Mouse (Mus musculus): ENCODE data around the gene Ggt6. TPM values are rescaled to one million over a fixed set of nuclear protein-coding genes. Genes with fewer than 3 reads are reported as not detected.
A peak's percentile ranks its signal among the peaks of the same experiment; 100 is the strongest.

Ggt6 gene
- total and polyA plus RNA-seq, 2 experiments from 2014 or later = not detected

DNA sequence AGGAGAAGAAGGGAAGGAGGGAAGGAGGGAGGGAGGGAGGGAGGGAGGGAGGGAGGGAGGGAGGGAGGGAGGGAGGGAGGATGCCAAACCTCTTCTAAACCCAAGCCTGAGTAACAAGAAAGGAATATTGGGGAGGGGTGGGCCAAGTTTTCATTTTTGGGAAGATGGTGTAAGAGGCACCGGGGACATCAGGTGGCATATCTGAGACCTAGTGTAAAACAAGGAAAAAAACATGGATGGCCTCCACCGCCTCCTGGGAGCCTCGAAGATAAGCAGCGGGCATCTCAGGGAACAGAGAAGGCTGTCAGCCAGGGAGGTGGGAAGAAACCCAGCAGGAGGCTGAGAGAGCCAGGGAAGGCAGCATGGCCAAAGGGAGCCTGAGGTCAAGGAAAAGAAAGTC lies 29.8 kb upstream of the Ggt6 start:
- Histone ChIP-seq H3K27me3 (ENCODE audit: insufficient read depth, low read length) (no peaks in the 10 kb centered on the region), H3K36me3 (ENCODE audit: insufficient read depth) (no peaks in the 10 kb centered on the region), H3K27ac (ENCODE audit: low read depth, low read length) (no peak overlapping the region), H3K9me3 (ENCODE audit: low read length) (no peaks in the 10 kb centered on the region), H3K4me2 (ENCODE audit: low read depth) (no peak overlapping the region), H3K4me1 (ENCODE audit: insufficient read depth) (no peaks in the 10 kb centered on the region), H3K4me3 (ENCODE audit: low read depth, low read length) (no peak overlapping the region), H3K9ac (no peak overlapping the region)
- DNase-seq = no peak
- ATAC-seq = no peak
- TF ChIP-seq CTCF (IDR thresholded peaks at IDR 0.05; ENCODE audit: low read depth) = no peak
- 61% methylated on average over 4 of the region's 4 CpGs for WGBS

DNA sequence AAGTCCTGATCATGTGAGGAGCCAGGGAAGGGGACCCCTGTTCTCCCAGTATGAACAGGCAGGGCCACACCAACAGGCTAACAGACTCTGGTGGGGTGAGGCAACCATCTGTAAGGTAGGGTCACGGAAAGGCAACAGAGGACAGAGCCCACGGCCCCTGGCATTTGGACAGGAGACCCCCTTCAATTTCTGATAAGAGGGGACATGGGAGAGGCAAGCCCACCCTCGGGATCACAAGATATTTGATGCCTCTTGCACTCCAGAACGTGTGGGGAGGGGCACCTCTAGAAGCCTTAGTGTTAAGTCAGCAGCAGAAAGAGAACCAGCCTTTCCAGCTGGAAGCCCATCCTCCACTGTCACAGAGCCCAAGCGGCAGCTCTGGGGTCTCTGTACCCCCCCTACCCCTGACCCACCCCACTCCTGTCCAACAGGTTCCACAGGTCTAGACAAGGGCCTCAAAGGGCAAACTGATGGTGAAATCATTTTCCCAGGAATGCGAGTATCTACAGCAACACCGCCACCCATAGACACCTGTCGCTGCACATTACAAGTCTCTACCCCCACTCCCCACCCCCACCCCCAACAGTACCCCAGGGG lies 29.1 kb upstream of the Ggt6 start:
- no peak for ATAC-seq
- H3K4me2 ChIP-seq (ENCODE audit: low read depth) = no peak overlapping the region
- H3K27me3 ChIP-seq (ENCODE audit: insufficient read depth, low read length) = no peaks in the 10 kb centered on the region
- H3K4me1 ChIP-seq (ENCODE audit: insufficient read depth) = no peaks in the 10 kb centered on the region
- WGBS = 60% methylated on average over 8 of the region's 8 CpGs
- H3K36me3 ChIP-seq (ENCODE audit: insufficient read depth) = no peaks in the 10 kb centered on the region
- no peaks in the 10 kb centered on the region for H3K9me3 ChIP-seq (ENCODE audit: low read length)
- no peak for DNase-seq
- no peak overlapping the region for H3K27ac ChIP-seq (ENCODE audit: low read depth, low read length)
- no peak overlapping the region for H3K9ac ChIP-seq
- no peak for TF ChIP-seq CTCF (IDR thresholded peaks at IDR 0.05; ENCODE audit: low read depth)
- no peak overlapping the region for H3K4me3 ChIP-seq (ENCODE audit: low read depth, low read length)

DNA sequence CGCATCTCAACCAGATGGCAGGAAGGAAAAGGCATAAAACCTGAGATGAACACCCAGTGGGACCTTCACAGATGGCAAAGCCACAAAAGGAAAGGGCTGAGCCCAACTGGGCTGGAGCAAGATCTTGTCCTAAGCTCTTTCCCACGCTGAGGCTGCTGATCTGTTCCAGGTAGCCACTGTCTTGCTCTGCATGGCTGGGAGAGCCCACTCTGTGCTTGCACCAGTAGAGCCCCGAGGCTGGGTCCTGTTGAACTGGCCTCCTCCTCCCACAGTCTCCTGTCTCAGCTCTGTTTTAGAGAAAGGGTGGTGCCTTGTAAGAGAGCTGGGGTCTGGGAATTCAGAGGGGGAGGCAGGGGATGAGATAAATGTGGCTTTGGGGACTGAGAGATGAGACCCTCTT lies 28.2 kb upstream of the Ggt6 start:
- H3K4me1 ChIP-seq (ENCODE audit: insufficient read depth) = no peaks in the 10 kb centered on the region
- 31% methylated on average over 3 of the region's 3 CpGs for WGBS
- no peak overlapping the region for H3K27ac ChIP-seq (ENCODE audit: low read depth, low read length)
- no peak overlapping the region for H3K4me3 ChIP-seq (ENCODE audit: low read depth, low read length)
- no peak overlapping the region for H3K9ac ChIP-seq
- no peak for DNase-seq
- H3K27me3 ChIP-seq (ENCODE audit: insufficient read depth, low read length) = no peaks in the 10 kb centered on the region
- H3K4me2 ChIP-seq (ENCODE audit: low read depth) = no peak overlapping the region
- no peak for ATAC-seq
- H3K36me3 ChIP-seq (ENCODE audit: insufficient read depth) = no peaks in the 10 kb centered on the region
- no peaks in the 10 kb centered on the region for H3K9me3 ChIP-seq (ENCODE audit: low read length)
- TF ChIP-seq CTCF (IDR thresholded peaks at IDR 0.05; ENCODE audit: low read depth) = no peak

DNA sequence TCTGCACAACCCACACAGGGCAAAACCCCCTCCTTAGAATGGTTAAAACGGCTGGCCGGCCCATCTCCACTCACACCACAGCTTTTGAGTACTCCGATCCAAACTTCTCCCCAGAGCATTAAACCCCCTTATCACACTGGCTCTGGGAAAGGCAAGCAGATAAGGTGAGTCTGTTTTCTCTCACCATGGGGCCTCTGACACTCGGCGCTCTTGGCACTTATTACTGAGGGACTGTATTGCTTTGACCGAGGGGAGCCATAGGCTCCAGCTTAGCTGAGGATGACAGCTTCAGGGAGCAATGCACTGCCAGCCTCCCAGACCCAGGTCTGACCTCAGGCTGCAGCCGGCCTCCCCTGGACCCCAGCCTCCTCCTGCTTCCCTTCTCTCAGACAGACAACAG lies 27.8 kb upstream of the Ggt6 start:
- WGBS = 25% methylated on average over 7 of the region's 7 CpGs
- Histone ChIP-seq H3K36me3 (ENCODE audit: insufficient read depth) (no peaks in the 10 kb centered on the region), H3K27ac (ENCODE audit: low read depth, low read length) (no peak overlapping the region), H3K9ac (no peak overlapping the region), H3K4me1 (ENCODE audit: insufficient read depth) (no peaks in the 10 kb centered on the region), H3K4me2 (ENCODE audit: low read depth) (no peak overlapping the region), H3K4me3 (ENCODE audit: low read depth, low read length) (no peak overlapping the region), H3K27me3 (ENCODE audit: insufficient read depth, low read length) (no peaks in the 10 kb centered on the region), H3K9me3 (ENCODE audit: low read length) (no peaks in the 10 kb centered on the region)
- TF ChIP-seq CTCF (IDR thresholded peaks at IDR 0.05; ENCODE audit: low read depth) = no peak
- ATAC-seq = no peak
- DNase-seq = no peak

DNA sequence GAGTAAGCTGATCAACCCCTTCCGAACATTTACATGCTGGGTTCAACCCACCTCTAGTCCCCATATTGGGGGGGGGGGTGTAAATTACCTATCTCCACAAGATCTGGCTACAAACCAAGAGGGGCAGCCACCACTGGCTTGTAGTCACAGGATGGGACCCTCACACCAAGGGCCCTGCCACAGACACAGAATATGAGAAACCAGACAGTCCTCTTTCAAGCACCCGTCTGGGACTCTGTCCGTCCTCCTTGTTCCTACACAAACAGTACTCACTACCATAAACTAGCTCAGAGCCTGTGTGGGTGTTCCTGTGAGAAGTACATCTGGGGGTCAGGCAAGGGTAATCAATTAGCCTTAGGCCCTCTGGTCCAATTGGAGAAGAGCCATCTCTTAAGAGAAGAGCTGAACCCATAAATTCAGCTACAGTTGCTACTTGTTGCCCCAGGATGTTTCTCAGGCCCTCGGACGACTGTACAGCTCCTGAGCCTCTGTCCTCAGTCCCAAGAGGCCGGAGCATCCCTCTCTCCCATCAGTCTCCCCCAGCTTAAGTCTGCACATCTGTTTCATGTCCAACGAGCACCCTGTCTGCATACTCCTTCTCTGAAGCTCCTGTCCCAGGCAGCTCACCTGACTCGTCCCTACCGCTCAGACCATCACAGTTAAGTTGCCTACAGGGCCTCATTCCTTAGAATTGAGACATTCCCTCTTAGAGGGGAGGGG lies 26.7 kb upstream of the Ggt6 start:
- Histone ChIP-seq H3K4me2 (ENCODE audit: low read depth) (no peak overlapping the region), H3K9ac (no peak overlapping the region), H3K4me1 (ENCODE audit: insufficient read depth) (no peaks in the 10 kb centered on the region), H3K27me3 (ENCODE audit: insufficient read depth, low read length) (no peaks in the 10 kb centered on the region), H3K27ac (ENCODE audit: low read depth, low read length) (no peak overlapping the region), H3K36me3 (ENCODE audit: insufficient read depth) (no peaks in the 10 kb centered on the region), H3K4me3 (ENCODE audit: low read depth, low read length) (no peak overlapping the region), H3K9me3 (ENCODE audit: low read length) (no peaks in the 10 kb centered on the region)
- no peak for TF ChIP-seq CTCF (IDR thresholded peaks at IDR 0.05; ENCODE audit: low read depth)
- 73% methylated on average over 9 of the region's 9 CpGs for WGBS
- DNase-seq = no peak
- no peak for ATAC-seq

DNA sequence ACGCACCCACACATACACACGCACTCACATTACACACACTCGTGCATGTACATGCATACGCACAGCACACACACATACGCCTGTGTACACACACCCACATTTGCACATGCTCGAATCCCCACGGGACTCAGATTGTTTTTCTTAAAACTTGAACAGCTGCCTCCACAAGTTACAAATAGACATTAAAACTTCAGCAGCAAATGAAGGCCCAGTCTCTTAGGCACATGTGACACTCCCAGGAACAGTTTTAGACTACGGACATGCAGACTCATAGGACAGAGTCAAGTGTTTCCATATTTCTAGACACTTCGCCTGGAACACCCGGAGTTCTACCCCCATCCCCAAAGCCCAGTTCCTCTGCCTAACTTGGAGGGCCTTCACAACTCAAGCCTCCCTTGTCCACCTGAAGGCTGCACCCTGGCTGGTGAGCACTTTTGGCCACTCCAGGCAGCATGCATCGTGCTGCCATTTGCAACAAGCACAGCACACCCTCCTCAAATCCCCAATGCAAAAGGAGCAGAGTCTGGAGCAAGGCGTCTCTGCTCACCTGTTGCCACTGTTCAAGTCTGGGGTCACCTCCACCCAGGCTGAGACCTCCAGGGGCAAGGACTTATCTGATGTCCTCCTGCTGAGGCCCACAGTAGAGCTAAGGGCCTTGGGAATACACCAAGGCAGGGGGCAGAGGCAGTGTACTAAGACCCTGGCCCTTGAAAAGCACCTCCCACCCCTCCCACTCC lies 25.5 kb upstream of the Ggt6 start:
- Histone ChIP-seq H3K27me3 (ENCODE audit: insufficient read depth, low read length) (no peaks in the 10 kb centered on the region), H3K4me1 (ENCODE audit: insufficient read depth) (no peaks in the 10 kb centered on the region), H3K4me2 (ENCODE audit: low read depth) (no peak overlapping the region), H3K27ac (ENCODE audit: low read depth, low read length) (no peak overlapping the region), H3K9me3 (ENCODE audit: low read length) (no peaks in the 10 kb centered on the region), H3K36me3 (ENCODE audit: insufficient read depth) (no peaks in the 10 kb centered on the region), H3K9ac (no peak overlapping the region), H3K4me3 (ENCODE audit: low read depth, low read length) (no peak overlapping the region)
- no peak for DNase-seq
- 77% methylated on average over 12 of the region's 12 CpGs for WGBS
- no peak for ATAC-seq
- TF ChIP-seq CTCF (IDR thresholded peaks at IDR 0.05; ENCODE audit: low read depth) = no peak

DNA sequence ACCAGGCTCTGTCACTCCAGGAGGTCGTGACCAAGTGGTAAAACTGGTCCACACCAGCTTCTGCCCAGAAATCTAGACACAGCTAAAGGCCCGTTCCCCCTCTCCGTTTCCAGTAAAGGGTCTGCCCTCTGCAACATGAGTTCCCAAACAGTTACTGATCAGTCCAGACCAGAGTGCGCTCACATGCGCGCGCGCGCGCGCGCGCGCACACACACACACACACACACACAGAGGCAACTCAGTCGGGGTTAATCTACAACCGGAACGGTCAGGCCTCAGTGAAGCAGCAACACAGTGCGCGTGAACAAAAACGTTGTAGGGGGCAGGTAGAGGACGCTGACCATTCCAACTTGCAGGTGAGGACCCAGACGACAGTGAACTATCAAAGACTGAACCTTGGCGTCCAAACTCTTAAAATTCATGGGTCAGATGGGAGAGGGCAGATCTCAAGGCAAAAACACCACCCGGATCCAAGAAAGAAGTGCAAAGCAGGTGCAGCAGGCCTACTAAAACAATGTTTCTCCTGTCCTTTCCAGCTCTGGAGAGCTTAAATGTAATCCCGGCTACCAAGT lies 24.7 kb upstream of the Ggt6 start:
- ATAC-seq = no peak
- TF ChIP-seq CTCF (IDR thresholded peaks at IDR 0.05; ENCODE audit: low read depth) = peak; percentile 42; the same call in 1 of the 2 replicates
- peak overlapping the region; percentile 45 for H3K4me3 ChIP-seq (ENCODE audit: low read depth, low read length)
- 3% methylated on average over 25 of the region's 25 CpGs for WGBS
- no peaks in the 10 kb centered on the region for H3K36me3 ChIP-seq (ENCODE audit: insufficient read depth)
- peak overlapping the region; percentile 49 for H3K9ac ChIP-seq
- no peaks in the 10 kb centered on the region for H3K9me3 ChIP-seq (ENCODE audit: low read length)
- no peaks in the 10 kb centered on the region for H3K4me1 ChIP-seq (ENCODE audit: insufficient read depth)
- H3K27me3 ChIP-seq (ENCODE audit: insufficient read depth, low read length) = no peaks in the 10 kb centered on the region
- no peak overlapping the region for H3K27ac ChIP-seq (ENCODE audit: low read depth, low read length)
- DNase-seq = no peak
- H3K4me2 ChIP-seq (ENCODE audit: low read depth) = peak overlapping the region; percentile 85
